Mouse (Mus musculus): ENCODE data around the gene Actl11.

- TF ChIP-seq POLR2A (IDR thresholded peaks at IDR 0.05; ENCODE audit: insufficient read depth, low read depth, low read length) (no peak), CTCF (IDR thresholded peaks at IDR 0.05; ENCODE audit: insufficient read depth, low read depth, low read length) (no peak)
These were observed 21.9 kb upstream of the Actl11 start, which contains the start of gene Mst1r for GRCm38 (mm10) chr9:107906252-107906966.

Data from olfactory bulb, adult 2 months (tissue).